9 mouse cellular contexts compared by ENCODE assay signal in genomic region chr1:132319242-132319641, GRCm38 (mm10). TPM values are rescaled to one million over a fixed set of nuclear protein-coding genes. Genes with fewer than 3 reads are reported as not detected.
DNase-seq lines count a peak whose midpoint lies in the region; ATAC-seq and TF ChIP-seq lines count a peak whose summit lies in the region.
"Had no signal": no experiment of that assay in that cellular context is flagged by ENCODE, and none has a peak within 500 bp of the region (broad histone marks: within the 10 kb centered on the region; RNA-seq: fewer than 3 reads in every experiment).

No protein-coding gene starts in this region.

- no peak for TF ChIP-seq CTCF in bone marrow macrophage, adult 2 months (IDR thresholded peaks at IDR 0.05; ENCODE audit: low read depth, low read length)

- H3K4me1 ChIP-seq in bone marrow macrophage, adult 2 months (ENCODE audit: control insufficient read depth, insufficient read depth, low read length) = peaks cover 40% of the 10 kb centered on the region
- peaks cover 80% of the 10 kb centered on the region for H3K4me1 ChIP-seq in forebrain, embryonic 12.5 days
- peaks cover 62% of the 10 kb centered on the region for H3K4me1 ChIP-seq in midbrain, embryonic 11.5 days (ENCODE audit: control insufficient read depth, insufficient read depth, low read length)

- no peaks in the 10 kb centered on the region for H3K9me3 ChIP-seq in forebrain, embryonic 12.5 days
- no peaks in the 10 kb centered on the region for H3K9me3 ChIP-seq in midbrain, embryonic 11.5 days (ENCODE audit: control insufficient read depth, low read length)

- peak overlapping the region; percentile 89; the same call in 1 of the 2 replicates for H3K9ac ChIP-seq in forebrain, embryonic 12.5 days
- peak overlapping the region; percentile 94 for H3K9ac ChIP-seq in midbrain, embryonic 11.5 days (ENCODE audit: low read length)

- peak overlapping the region; percentile 76 for H3K4me2 ChIP-seq in forebrain, embryonic 12.5 days
- H3K4me2 ChIP-seq in midbrain, embryonic 11.5 days = peak overlapping the region; percentile 77

- DNase-seq in heart, postnatal 14 days = peak; percentile 50 to 51
- no peak for DNase-seq in heart, postnatal 10 days
- peak; percentile 92 for DNase-seq in kidney, adult 9 months
- DNase-seq in midbrain, embryonic 11.5 days (ENCODE audit: low spot score, missing footprints) = peak; percentile 92
- peak; percentile 84 for DNase-seq in urinary bladder, postnatal 25 days (ENCODE audit: low spot score)
- no peak for DNase-seq in frontal cortex, adult 2 months (ENCODE audit: extremely low spot score in 1 of 2, low spot score in 1 of 2)

- no peak for TF ChIP-seq POLR2A in bone marrow macrophage, adult 2 months (IDR thresholded peaks at IDR 0.05; ENCODE audit: borderline replicate concordance, low read depth, low read length)

- peak overlapping the region; percentile 94 for H3K27ac ChIP-seq in bone marrow macrophage, adult 2 months (ENCODE audit: insufficient read depth, low read depth, low read length)
- H3K27ac ChIP-seq in forebrain, embryonic 12.5 days = peak overlapping the region; percentile 99
- H3K27ac ChIP-seq in midbrain, embryonic 11.5 days (ENCODE audit: low read depth, low read length) = peak overlapping the region; percentile 98
- H3K27ac ChIP-seq: heart, adult 2 months had no signal

- H3K4me3 ChIP-seq in bone marrow macrophage, adult 2 months (ENCODE audit: insufficient read depth, low read length) = peak overlapping the region; percentile 80
- peak overlapping the region; percentile 83 for H3K4me3 ChIP-seq in forebrain, embryonic 12.5 days (replicated peaks)
- peak overlapping the region; percentile 89 for H3K4me3 ChIP-seq in midbrain, embryonic 11.5 days (ENCODE audit: low read depth, low read length)
- H3K4me3 ChIP-seq: heart, adult 2 months had no signal

- no peaks in the 10 kb centered on the region for H3K27me3 ChIP-seq in forebrain, embryonic 12.5 days
- H3K27me3 ChIP-seq in midbrain, embryonic 11.5 days (ENCODE audit: control insufficient read depth, insufficient read depth, low read length) = no peaks in the 10 kb centered on the region

- intact Hi-C loops in heart, postnatal 14 days (cut with DNase I) = no loop called here
- intact Hi-C loops in heart, postnatal 10 days (cut with DNase I) = no loop called here

- ATAC-seq in forebrain, embryonic 12.5 days (ENCODE audit: low FRiP score) = peak; percentile 2; the same call in 1 of the 2 replicates
- ATAC-seq in midbrain, embryonic 11.5 days (ENCODE audit: low FRiP score) = no peak

- WGBS in forebrain, embryonic 12.5 days = 25% methylated on average over 5 of the region's 5 CpGs
- WGBS in midbrain, embryonic 11.5 days = 37% methylated on average over 5 of the region's 5 CpGs

- 0 out of 2 replicates have a peak, but pooled peaks cover 8% of the 10 kb centered on the region for H3K36me3 ChIP-seq in forebrain, embryonic 12.5 days (replicated peaks)
- peaks cover 6% of the 10 kb centered on the region for H3K36me3 ChIP-seq in midbrain, embryonic 11.5 days (ENCODE audit: control insufficient read depth, insufficient read depth, low read length)

RNA-seq across cellular contexts. Expression of gene Nuak2, which starts 3.3 kb away (rescaled TPM):
- total RNA-seq in heart, postnatal 14 days (2021) = 1 to 10 TPM; 3.6 to 5.4 TPM
- total RNA-seq in heart, postnatal 10 days (2021) = 1 to 10 TPM; 3.5 to 4.7 TPM
- polyA plus RNA-seq in bone marrow macrophage, adult 2 months (2012; ENCODE audit: insufficient read depth, insufficient read length, missing spikeins) = 22.6 and 24.5 TPM in 2 replicates
- polyA plus RNA-seq in forebrain, embryonic 12.5 days (2016; fragmentation: Nextera tagmentation; extraction: Ambion mirVana) = 49.9 and 54.0 TPM in 2 replicates
- 100 and 105 TPM in 2 replicates for polyA plus RNA-seq in midbrain, embryonic 11.5 days (2014; fragmentation: Nextera tagmentation; extraction: Ambion mirVana)
- polyA plus RNA-seq in frontal cortex, adult 2 months (2012; rRNA removed) = 0.84 and 1.0 TPM in 2 replicates

RNA-seq across cellular contexts. Expression of gene Klhdc8a, which starts 20.8 kb away (rescaled TPM):
- 10 to 100 TPM; 23.6 to 29.0 TPM for total RNA-seq in heart, postnatal 14 days (2021)
- 10 to 100 TPM; 17.7 to 27.5 TPM for total RNA-seq in heart, postnatal 10 days (2021)
- not detected in 2 replicates for polyA plus RNA-seq in bone marrow macrophage, adult 2 months (2012; ENCODE audit: insufficient read depth, insufficient read length, missing spikeins)
- 1.7 TPM in 2 replicates for polyA plus RNA-seq in forebrain, embryonic 12.5 days (2016; fragmentation: Nextera tagmentation; extraction: Ambion mirVana)
- polyA plus RNA-seq in midbrain, embryonic 11.5 days (2014; fragmentation: Nextera tagmentation; extraction: Ambion mirVana) = 3.5 and 4.5 TPM in 2 replicates
- polyA plus RNA-seq in frontal cortex, adult 2 months (2012; rRNA removed) = 8.8 and 10.1 TPM in 2 replicates

Comparison
In these comparisons a context has a peak if more than half of its experiments do, and no peak if none do; other contexts are left out.
1. DNase-seq: peak in heart, postnatal 14 days (2 of 2), kidney, adult 9 months (single experiment), midbrain, embryonic 11.5 days (single experiment) and urinary bladder, postnatal 25 days (single experiment); none in heart, postnatal 10 days (0 of 2) and frontal cortex, adult 2 months (0 of 2).
2. RNA of gene Nuak2, which starts 3.3 kb away (polyA plus RNA-seq): 100 to 105 TPM in midbrain, embryonic 11.5 days, 49.9 to 54.0 TPM in forebrain, embryonic 12.5 days and 22.6 to 24.5 TPM in bone marrow macrophage, adult 2 months; 0.84 to 1.0 TPM in frontal cortex, adult 2 months; every median in the first group is over 10 times any median in the second.
3. Peak in every context shown above with its lines, with median percentiles within 50 percentile points of each other: H3K27ac ChIP-seq and H3K4me3 ChIP-seq.